Mouse (Mus musculus): ENCODE measurements around the gene Ociad2. TPM values are rescaled to one million over a fixed set of nuclear protein-coding genes. Genes with fewer than 3 reads are reported as not detected.

The Ociad2 gene
- polyA plus RNA-seq, 1 experiment from 2014 or later, result 10.5 TPM

Other genes with a start within 250 kb of the Ociad2 start
- gene Fryl, start 84.4 kb downstream of the Ociad2 start, polyA plus RNA-seq (2015; fragmentation: Nextera tagmentation; extraction: Ambion mirVana), result 21.4 and 22.5 TPM in 2 replicates
- 229 and 236 TPM in 2 replicates for gene Ociad1, start 48.2 kb downstream of the Ociad2 start, polyA plus RNA-seq (2015; fragmentation: Nextera tagmentation; extraction: Ambion mirVana)
- not detected in 2 replicates for gene Cwh43, start 65.0 kb upstream of the Ociad2 start, polyA plus RNA-seq (2015; fragmentation: Nextera tagmentation; extraction: Ambion mirVana)
- 31.9 and 32.7 TPM in 2 replicates for gene Dcun1d4, start 140.0 kb upstream of the Ociad2 start, polyA plus RNA-seq (2015; fragmentation: Nextera tagmentation; extraction: Ambion mirVana)